21 mouse cellular contexts compared by ENCODE assay signal in genomic region chr5:20858404-20858803, GRCm38 (mm10).
"Had no signal": no experiment of that assay in that cellular context is flagged by ENCODE, and none has a peak within 500 bp of the region (broad histone marks: within the 10 kb centered on the region; RNA-seq: fewer than 3 reads in every experiment).

No protein-coding gene starts in this region.

- H3K9me3 ChIP-seq: limb, embryonic 12.5 days; limb, embryonic 15.5 days; lung, embryonic 15.5 days; megakaryocyte, embryonic 14.5 days; neural tube, embryonic 13.5 days had no signal

- H3K27me3 ChIP-seq: limb, embryonic 12.5 days; limb, embryonic 15.5 days; lung, embryonic 15.5 days; megakaryocyte, embryonic 14.5 days; midbrain, embryonic 13.5 days; neural tube, embryonic 13.5 days had no signal

- H3K9ac ChIP-seq: limb, embryonic 12.5 days; limb, embryonic 15.5 days; liver, embryonic 14.5 days; lung, embryonic 15.5 days; midbrain, embryonic 13.5 days; neural tube, embryonic 13.5 days had no signal

- H3K4me2 ChIP-seq: limb, embryonic 12.5 days; limb, embryonic 15.5 days; lung, embryonic 15.5 days; midbrain, embryonic 13.5 days; neural tube, embryonic 13.5 days had no signal

- H3K36me3 ChIP-seq: limb, embryonic 15.5 days; lung, embryonic 15.5 days had no signal

- H3K4me1 ChIP-seq: limb, embryonic 12.5 days; limb, embryonic 15.5 days; lung, embryonic 15.5 days; midbrain, embryonic 10.5 days; midbrain, embryonic 13.5 days had no signal

- ATAC-seq: intestine, postnatal 0 days; midbrain, embryonic 13.5 days; midbrain, embryonic 16.5 days had no signal

- H3K4me3 ChIP-seq: limb, embryonic 12.5 days; limb, embryonic 15.5 days; lung, embryonic 15.5 days; megakaryocyte, embryonic 14.5 days; midbrain, embryonic 10.5 days; midbrain, embryonic 13.5 days; myocyte; neural tube, embryonic 13.5 days had no signal

- H3K27ac ChIP-seq: limb, embryonic 12.5 days; limb, embryonic 15.5 days; liver, embryonic 14.5 days; lung, embryonic 15.5 days; midbrain, embryonic 10.5 days; midbrain, embryonic 13.5 days; neural tube, embryonic 13.5 days; stomach, postnatal 0 days had no signal

- DNase-seq: kidney, postnatal 4 days; left cerebral cortex, postnatal 4 days; lung, adult 18-20 months; lung, postnatal 10 days; lung, postnatal 36 days; retina, postnatal 1 day; thymus, adult 2 months; thymus, postnatal 14 days; thymus, postnatal 4 days had no signal
